Mouse (Mus musculus): ENCODE data around the gene Plcb2. TPM values are rescaled to one million over a fixed set of nuclear protein-coding genes. Genes with fewer than 3 reads are reported as not detected.

Plcb2 gene
- polyA plus RNA-seq, 1 experiment from 2014 or later, result 1.1 TPM

DNA sequence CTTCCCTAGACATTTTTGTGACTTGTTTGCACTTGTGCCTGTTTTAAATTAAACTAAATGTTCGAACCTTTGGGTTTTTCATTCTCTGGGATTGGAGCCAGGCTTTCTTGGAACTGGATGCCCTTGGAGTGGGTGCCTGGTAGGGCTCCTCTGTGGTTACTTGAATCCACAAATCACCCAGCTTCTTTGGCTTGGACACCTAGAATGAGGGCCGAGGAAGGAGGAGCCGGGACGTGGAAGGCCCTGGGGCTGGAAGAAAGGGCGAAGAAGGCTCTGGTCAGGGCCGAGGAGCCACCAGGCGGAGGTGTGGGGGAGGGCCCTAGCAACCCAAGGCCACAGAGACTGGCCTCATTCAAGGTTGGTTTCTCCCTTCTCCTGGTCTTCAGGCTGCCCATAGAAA, 30.3 kb downstream of the Plcb2 start:
- peaks cover 51% of the 10 kb centered on the region for H3K27me3 ChIP-seq
- H3K4me2 ChIP-seq (replicated peaks), result no peak overlapping the region
- H3K9me3 ChIP-seq (replicated peaks), result no peaks in the 10 kb centered on the region
- H3K4me3 ChIP-seq (replicated peaks), result no peak overlapping the region
- 23% methylated on average over 7 of the region's 7 CpGs for WGBS
- H3K9ac ChIP-seq, result no peak overlapping the region
- H3K27ac ChIP-seq (replicated peaks), result peak overlapping the region; percentile 79
- H3K4me1 ChIP-seq, result peaks cover 50% of the 10 kb centered on the region
- no peak for ATAC-seq (ENCODE audit: insufficient number of reproducible peaks, low FRiP score, low TSS enrichment, low read depth)
- H3K36me3 ChIP-seq, result no peaks in the 10 kb centered on the region

DNA sequence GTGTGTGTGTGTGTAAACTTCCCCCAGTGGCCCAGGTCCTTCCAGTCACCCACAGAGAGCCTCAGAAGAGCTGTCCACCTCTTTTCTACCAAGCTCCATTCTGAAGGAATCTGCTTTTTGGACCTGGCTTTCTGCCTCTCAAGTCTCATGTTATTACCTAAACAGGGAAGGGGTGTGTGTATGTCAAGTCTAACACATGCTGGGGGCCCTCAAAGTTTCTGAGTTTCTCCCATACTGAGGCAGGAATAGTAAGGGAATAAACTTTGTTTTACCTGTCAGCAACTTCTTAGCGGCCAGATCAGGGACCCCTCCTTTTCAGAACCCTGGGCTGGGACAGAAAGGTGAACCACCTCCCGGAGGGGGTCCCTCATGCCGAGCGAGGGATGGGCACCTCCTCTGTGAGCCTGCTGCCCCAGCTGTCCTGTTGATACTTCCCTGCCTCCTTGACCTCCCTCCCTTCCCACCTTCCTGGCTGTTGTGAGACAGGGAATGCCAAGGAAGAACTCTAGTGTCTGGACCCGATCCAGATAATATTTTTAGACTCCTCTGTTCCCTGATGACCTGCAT, 30.8 kb downstream of the Plcb2 start:
- Histone ChIP-seq H3K9ac (no peak overlapping the region), H3K27ac (replicated peaks) (0 out of 2 replicates have a peak overlapping the region, but pooled peaks have one; percentile 44), H3K36me3 (no peaks in the 10 kb centered on the region), H3K4me1 (peaks cover 44% of the 10 kb centered on the region), H3K9me3 (replicated peaks) (no peaks in the 10 kb centered on the region), H3K4me2 (replicated peaks) (no peak overlapping the region), H3K4me3 (replicated peaks) (no peak overlapping the region), H3K27me3 (peaks cover 45% of the 10 kb centered on the region)
- WGBS, result 39% methylated on average over 5 of the region's 5 CpGs
- ATAC-seq (ENCODE audit: insufficient number of reproducible peaks, low FRiP score, low TSS enrichment, low read depth), result no peak

DNA sequence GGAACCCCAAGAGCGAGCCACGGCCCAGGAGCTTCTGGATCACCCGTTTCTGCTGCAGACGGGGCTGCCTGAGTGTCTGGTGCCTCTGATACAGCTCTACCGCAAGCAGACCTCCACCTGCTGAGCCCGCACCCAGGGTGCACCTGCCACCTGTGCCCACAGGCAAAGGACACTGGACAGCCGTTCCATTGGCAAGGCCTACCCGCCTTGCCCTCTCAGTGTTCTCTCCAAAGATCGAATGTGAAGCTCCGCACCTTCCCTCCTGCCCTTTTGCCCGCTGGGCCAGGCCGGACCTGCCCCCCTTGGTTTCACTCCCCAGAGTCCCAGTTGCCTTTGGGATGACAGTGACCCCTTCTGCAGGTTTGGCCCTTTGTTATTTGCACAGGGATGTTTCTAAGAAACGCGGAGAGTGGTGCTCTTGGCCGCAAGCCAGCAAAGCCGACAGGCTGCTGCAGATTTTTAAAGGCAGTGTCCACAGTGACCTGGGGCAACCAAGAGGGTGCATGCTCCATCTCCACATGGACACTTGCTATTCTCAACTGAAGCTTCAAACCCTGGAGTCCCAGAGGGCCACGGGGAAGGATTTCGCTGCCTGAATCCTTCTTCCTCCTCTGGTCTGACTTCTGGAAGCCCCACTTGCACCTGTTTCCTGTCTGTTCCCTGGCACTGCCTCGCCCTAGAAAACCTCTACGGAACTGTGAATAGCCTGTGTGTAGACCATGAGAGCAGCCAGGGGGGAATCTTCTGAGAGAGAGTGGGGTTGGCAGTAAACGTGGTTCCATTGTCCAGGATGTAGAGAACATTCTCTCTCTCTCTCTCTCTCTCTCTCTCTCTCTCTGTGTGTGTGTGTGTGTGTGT, 31.6 kb downstream of the Plcb2 start:
- Histone ChIP-seq H3K9ac (no peak overlapping the region), H3K4me1 (peaks cover 41% of the 10 kb centered on the region), H3K27ac (replicated peaks) (no peak overlapping the region), H3K4me3 (replicated peaks) (no peak overlapping the region), H3K36me3 (no peaks in the 10 kb centered on the region), H3K9me3 (replicated peaks) (no peaks in the 10 kb centered on the region), H3K27me3 (peaks cover 38% of the 10 kb centered on the region), H3K4me2 (replicated peaks) (no peak overlapping the region)
- ATAC-seq (ENCODE audit: insufficient number of reproducible peaks, low FRiP score, low TSS enrichment, low read depth), result no peak
- 46% methylated on average over 21 of the region's 21 CpGs for WGBS

DNA sequence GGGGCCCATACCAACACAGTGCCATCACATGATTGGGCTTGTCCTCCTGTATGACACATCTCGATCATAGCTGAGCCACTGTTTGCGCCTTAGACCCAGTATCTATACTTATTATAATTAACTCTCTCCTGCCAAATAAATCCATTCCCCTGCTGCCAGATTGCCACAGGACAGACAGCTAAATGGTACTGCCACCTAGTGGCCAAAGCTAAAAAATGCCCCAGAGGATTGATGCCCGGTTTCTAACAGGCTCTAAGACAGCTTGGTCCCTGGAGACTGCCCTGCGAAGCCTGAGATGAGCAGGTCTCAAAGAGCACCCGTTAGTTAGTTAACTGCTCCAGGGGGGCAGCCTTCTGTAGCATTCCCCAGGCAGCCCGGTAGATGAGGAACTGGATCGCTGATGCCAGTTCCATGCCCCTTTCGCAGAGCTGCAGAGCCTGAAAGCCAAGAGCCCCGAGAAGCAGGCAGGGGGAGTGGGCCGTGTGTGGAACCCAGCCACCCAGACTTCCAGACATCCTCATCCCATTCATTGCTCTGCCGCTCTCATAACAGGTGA, 32.5 kb downstream of the Plcb2 start:
- H3K4me1 ChIP-seq, result peaks cover 37% of the 10 kb centered on the region
- no peak overlapping the region for H3K9ac ChIP-seq
- WGBS, result 29% methylated on average over 11 of the region's 11 CpGs
- H3K36me3 ChIP-seq, result no peaks in the 10 kb centered on the region
- H3K9me3 ChIP-seq (replicated peaks), result no peaks in the 10 kb centered on the region
- H3K27me3 ChIP-seq, result peaks cover 29% of the 10 kb centered on the region
- no peak overlapping the region for H3K4me2 ChIP-seq (replicated peaks)
- H3K4me3 ChIP-seq (replicated peaks), result no peak overlapping the region
- ATAC-seq (ENCODE audit: insufficient number of reproducible peaks, low FRiP score, low TSS enrichment, low read depth), result no peak
- no peak overlapping the region for H3K27ac ChIP-seq (replicated peaks)

DNA sequence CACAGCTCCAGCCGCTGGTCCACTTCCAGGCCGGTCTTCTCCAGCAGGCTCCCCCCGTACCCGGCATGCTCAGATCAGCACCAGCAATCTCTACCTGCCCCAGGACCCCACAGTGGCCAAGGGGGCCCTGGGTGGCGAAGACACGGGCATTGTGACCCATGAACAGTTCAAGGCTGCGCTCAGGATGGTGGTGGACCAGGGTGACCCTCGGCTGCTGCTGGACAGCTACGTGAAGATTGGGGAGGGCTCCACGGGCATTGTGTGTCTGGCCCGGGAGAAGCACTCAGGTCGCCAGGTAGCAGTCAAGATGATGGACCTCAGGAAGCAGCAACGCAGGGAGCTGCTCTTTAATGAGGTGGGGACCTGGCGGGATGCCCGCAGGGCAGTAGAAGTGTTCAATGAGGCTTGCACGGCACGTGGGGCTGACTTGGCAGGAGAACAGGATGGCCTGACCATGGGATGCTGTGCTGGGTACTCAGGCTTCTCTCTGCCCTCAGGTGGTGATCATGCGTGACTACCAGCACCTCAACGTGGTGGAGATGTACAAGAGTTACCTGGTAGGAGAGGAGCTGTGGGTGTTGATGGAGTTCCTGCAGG, 34.8 kb downstream of the Plcb2 start:
- no peak overlapping the region for H3K27ac ChIP-seq (replicated peaks)
- ATAC-seq (ENCODE audit: insufficient number of reproducible peaks, low FRiP score, low TSS enrichment, low read depth), result no peak
- H3K27me3 ChIP-seq, result peaks cover 13% of the 10 kb centered on the region
- no peak overlapping the region for H3K9ac ChIP-seq
- H3K36me3 ChIP-seq, result no peaks in the 10 kb centered on the region
- H3K4me1 ChIP-seq, result peaks cover 29% of the 10 kb centered on the region
- H3K4me3 ChIP-seq (replicated peaks), result no peak overlapping the region
- no peaks in the 10 kb centered on the region for H3K9me3 ChIP-seq (replicated peaks)
- WGBS, result 81% methylated on average over 19 of the region's 19 CpGs
- H3K4me2 ChIP-seq (replicated peaks), result no peak overlapping the region

DNA sequence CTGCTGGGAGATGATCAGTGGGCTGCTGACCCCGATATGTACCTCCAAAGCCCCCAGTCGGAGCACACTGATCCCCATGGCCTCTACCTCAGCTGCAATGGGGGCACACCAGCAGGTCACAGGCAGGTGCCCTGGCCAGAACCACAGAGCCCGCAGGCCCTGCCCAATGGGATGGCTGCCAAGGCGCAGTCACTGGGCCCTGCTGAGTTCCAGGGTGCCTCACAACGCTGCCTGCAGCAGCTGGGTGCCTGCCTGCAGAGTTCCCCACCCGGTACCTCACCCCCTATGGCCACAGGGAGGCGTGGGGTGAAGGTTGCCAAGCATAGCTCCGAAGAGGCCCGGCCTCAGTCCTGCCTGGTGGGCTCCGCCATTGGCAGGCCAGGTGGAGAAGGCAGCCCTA, 38.4 kb downstream of the Plcb2 start:
- 0 out of 2 replicates have a peak, but pooled peaks cover 6% of the 10 kb centered on the region for H3K4me1 ChIP-seq
- WGBS, result 78% methylated on average over 10 of the region's 10 CpGs
- no peak for ATAC-seq (ENCODE audit: insufficient number of reproducible peaks, low FRiP score, low TSS enrichment, low read depth)
- no peak overlapping the region for H3K4me3 ChIP-seq (replicated peaks)
- no peak overlapping the region for H3K9ac ChIP-seq
- H3K27ac ChIP-seq (replicated peaks), result no peak overlapping the region
- H3K4me2 ChIP-seq (replicated peaks), result no peak overlapping the region
- no peaks in the 10 kb centered on the region; the same call in 1 of the 2 replicates for H3K27me3 ChIP-seq
- no peaks in the 10 kb centered on the region for H3K36me3 ChIP-seq
- H3K9me3 ChIP-seq (replicated peaks), result no peaks in the 10 kb centered on the region

DNA sequence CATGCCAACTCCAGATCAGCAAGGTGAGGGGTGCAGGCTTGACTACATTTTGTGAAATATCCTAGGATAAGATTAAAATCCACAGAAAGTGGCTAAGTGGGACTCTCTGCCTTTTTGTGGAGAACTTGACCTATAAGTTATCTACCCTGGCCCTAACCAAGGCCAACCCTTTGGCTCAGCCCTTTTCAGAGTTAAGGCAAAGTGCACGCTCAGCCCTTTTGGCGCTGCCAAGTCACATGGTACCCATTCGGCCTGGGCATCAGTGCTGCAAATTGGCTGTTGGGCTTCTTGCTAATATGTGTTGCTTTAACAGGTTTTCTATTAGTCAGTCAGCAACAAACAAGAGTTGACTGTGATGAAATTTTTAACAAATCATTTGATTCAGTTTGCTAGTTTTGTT, 40.4 kb downstream of the Plcb2 start:
- H3K4me3 ChIP-seq (replicated peaks), result no peak overlapping the region
- H3K9me3 ChIP-seq (replicated peaks), result no peaks in the 10 kb centered on the region
- no peaks in the 10 kb centered on the region for H3K36me3 ChIP-seq
- H3K4me2 ChIP-seq (replicated peaks), result no peak overlapping the region
- no peak for ATAC-seq (ENCODE audit: insufficient number of reproducible peaks, low FRiP score, low TSS enrichment, low read depth)
- 84% methylated on average over 3 of the region's 3 CpGs for WGBS
- H3K4me1 ChIP-seq, result peaks cover 8% of the 10 kb centered on the region; the same call in 1 of the 2 replicates
- H3K9ac ChIP-seq, result no peak overlapping the region
- no peak overlapping the region for H3K27ac ChIP-seq (replicated peaks)
- H3K27me3 ChIP-seq, result no peaks in the 10 kb centered on the region

DNA sequence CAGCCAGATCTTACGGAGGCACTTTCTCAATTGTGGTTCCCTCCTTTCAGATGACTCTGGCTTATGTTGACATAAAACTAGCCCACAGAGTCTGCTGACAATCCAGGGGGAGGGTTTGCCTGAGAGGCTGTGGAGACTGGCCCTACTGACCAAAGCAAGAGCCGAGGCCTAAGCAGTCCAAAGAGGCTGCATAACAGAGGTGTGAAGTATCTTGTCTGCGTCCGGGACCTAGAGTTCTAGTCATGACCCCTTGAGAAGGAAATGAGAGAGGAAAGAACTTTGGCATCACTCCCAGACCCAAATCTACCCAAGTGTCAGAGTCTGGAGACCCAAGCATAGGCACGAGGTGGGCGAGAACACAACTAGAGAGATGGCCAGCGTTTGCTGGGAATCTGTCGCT, 41.5 kb downstream of the Plcb2 start:
- no peak overlapping the region for H3K9ac ChIP-seq
- H3K4me3 ChIP-seq (replicated peaks), result no peak overlapping the region
- no peaks in the 10 kb centered on the region for H3K27me3 ChIP-seq
- H3K9me3 ChIP-seq (replicated peaks), result no peaks in the 10 kb centered on the region
- ATAC-seq (ENCODE audit: insufficient number of reproducible peaks, low FRiP score, low TSS enrichment, low read depth), result no peak
- H3K27ac ChIP-seq (replicated peaks), result no peak overlapping the region
- H3K4me1 ChIP-seq, result peaks cover 12% of the 10 kb centered on the region; the same call in 1 of the 2 replicates
- no peaks in the 10 kb centered on the region for H3K36me3 ChIP-seq
- WGBS, result 70% methylated on average over 8 of the region's 8 CpGs
- H3K4me2 ChIP-seq (replicated peaks), result no peak overlapping the region

DNA sequence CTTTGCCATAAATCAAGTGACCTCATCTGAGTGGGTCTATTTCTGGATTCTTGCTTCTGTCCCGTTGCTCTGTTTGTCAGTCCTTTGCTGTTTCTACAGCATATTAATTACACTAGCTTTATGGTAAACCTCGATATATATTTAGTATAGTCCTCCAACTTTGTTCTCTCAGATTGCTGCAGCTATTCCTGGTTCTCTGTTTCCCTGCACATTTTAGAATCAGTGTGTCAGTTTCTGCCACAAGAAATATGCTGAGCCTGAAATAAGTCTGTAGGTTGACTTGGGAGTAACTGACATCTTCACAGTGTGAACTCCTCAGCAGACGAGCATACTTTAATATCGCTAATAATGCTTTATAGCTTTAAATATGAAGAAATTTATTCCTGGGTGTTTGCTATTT, 43.1 kb downstream of the Plcb2 start:
- Histone ChIP-seq H3K9ac (no peak overlapping the region), H3K4me3 (replicated peaks) (no peak overlapping the region), H3K27me3 (no peaks in the 10 kb centered on the region; the same call in 1 of the 2 replicates), H3K4me2 (replicated peaks) (no peak overlapping the region), H3K4me1 (peaks cover 12% of the 10 kb centered on the region; the same call in 1 of the 2 replicates), H3K36me3 (no peaks in the 10 kb centered on the region), H3K9me3 (replicated peaks) (no peaks in the 10 kb centered on the region), H3K27ac (replicated peaks) (no peak overlapping the region)
- 84% methylated on average over 4 of the region's 4 CpGs for WGBS
- ATAC-seq (ENCODE audit: insufficient number of reproducible peaks, low FRiP score, low TSS enrichment, low read depth), result no peak

DNA sequence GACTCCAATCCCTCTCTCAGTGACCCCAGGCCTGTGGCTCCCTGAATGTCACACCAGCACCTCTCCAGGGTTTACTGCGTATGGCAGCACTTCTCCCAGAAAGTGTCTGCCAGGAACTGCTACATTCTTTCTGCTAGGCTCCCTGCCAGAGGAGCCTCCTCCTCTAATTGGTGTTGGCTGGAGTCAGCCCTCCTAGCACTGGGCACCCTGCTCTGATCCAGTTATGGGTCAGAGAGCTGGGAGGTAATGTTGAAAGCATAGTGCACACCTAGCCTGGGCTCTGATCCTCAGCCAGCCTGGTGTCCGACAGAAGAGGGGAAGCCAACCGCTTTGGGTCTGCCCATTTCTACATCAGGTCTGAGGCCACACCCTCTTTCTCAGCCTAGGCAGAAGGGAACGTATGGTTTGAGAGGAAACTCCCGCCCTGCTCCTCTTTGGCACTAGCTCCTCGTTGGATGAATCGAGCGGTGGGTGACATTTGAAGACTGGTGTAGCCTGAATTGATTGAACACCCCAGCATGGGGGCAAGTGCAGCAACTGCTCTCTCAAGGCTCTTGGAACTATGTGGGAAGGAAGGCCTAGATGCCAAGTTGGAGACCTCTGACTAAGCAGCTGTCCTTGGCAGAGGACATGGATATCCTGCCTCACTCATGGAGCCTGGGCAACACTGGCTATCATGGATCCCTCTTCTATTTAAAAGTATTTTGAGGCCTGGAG, 45.5 kb downstream of the Plcb2 start:
- Histone ChIP-seq H3K27ac (replicated peaks) (no peak overlapping the region), H3K4me1 (peaks cover 13% of the 10 kb centered on the region; the same call in 1 of the 2 replicates), H3K27me3 (peaks cover 22% of the 10 kb centered on the region), H3K4me2 (replicated peaks) (no peak overlapping the region), H3K36me3 (no peaks in the 10 kb centered on the region), H3K4me3 (replicated peaks) (no peak overlapping the region), H3K9ac (no peak overlapping the region), H3K9me3 (replicated peaks) (no peaks in the 10 kb centered on the region)
- peak; percentile 29; the same call in 1 of the 2 replicates for ATAC-seq (ENCODE audit: insufficient number of reproducible peaks, low FRiP score, low TSS enrichment, low read depth)
- 42% methylated on average over 8 of the region's 8 CpGs for WGBS

DNA sequence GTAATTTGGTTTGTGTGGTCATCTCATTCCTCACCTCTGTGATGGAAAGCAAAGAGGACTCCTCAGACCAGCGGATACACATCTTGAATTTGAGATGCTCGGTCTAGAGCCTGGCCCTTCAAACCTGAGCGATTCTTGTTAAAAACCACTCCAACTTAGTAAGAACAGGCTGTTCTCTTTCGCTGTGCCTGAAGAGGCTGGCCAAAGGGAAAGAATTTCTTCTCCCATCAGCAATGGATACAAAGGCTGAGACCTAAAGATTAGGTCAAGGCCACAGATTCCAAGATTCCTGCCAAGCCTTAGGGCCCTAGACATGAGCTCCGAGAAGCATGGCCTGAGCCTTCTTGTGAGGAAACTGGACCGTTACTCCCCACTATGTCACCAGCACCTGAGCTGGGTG, 47.3 kb downstream of the Plcb2 start:
- H3K9ac ChIP-seq, result no peak overlapping the region
- H3K4me2 ChIP-seq (replicated peaks), result no peak overlapping the region
- H3K4me1 ChIP-seq, result peaks cover 22% of the 10 kb centered on the region
- H3K36me3 ChIP-seq, result no peaks in the 10 kb centered on the region
- no peak for ATAC-seq (ENCODE audit: insufficient number of reproducible peaks, low FRiP score, low TSS enrichment, low read depth)
- 94% methylated on average over 6 of the region's 6 CpGs for WGBS
- H3K9me3 ChIP-seq (replicated peaks), result no peaks in the 10 kb centered on the region
- no peak overlapping the region for H3K4me3 ChIP-seq (replicated peaks)
- H3K27me3 ChIP-seq, result peaks cover 40% of the 10 kb centered on the region
- H3K27ac ChIP-seq (replicated peaks), result no peak overlapping the region

Measured in embryonic facial prominence, embryonic 15.5 days (tissue).